Mouse (Mus musculus): ENCODE data around the gene Rpl11. TPM values are rescaled to one million over a fixed set of nuclear protein-coding genes. Genes with fewer than 3 reads are reported as not detected.
"Not testable (repeated sequence)": the region's sequence is repeated elsewhere in the genome, so short reads cannot be mapped to it uniquely, and the experiment has no call there.

Gene Rpl11
- total RNA-seq, 2 experiments from 2014 or later = 466 to 495 TPM

DNA sequence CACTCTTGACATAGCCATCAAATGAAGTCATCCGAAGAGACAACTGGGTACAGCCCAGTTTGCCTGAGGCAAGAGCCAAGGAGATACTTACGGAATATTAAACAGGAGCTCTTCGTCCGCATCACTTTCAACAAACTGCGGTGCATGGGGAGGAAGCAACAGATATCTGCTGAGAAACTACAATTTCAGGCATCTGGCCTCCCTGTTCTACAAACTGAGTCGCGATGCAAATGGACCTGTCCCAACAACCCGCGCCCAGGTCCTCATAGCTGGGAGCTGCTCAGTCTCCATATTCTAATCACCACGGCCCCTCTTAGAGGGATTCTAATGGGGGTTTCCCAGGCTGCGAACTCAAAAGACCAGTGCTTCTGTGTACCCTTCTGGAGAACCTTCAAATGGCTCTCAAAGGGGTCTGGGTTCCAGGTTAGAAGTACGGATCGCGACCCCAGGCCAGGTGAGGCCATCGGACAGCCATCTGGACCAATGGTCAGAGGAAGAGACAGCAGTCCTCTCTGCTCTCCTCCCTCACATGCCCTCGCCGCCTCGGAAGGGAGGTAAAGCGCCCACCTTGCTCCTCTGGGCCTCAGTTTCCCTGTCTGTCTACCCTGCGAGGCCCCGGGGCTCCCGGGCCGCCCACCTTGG is 66.8 kb downstream of the Rpl11 start:
- DNase-seq (ENCODE audit: low spot score in 2 of 2) = no peak

DNA sequence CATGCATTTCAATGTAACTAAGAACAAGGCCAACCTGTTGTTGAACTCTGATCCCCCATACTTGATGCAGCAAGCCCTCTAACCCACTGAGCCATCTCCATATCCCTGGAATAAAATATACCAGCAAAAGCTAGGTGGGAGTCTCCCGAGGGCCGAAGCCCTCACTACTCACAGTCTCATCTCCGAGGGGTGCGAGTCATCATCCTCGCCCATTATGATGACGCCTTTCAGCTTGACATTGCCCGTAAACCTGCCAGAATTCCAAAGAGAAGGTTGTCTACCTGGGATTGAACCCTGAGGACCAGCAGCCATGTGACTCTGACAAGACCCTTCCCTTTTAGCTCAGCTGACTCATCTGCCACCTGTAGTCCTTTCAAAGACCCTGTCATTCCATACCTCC is 67.5 kb downstream of the Rpl11 start:
- DNase-seq (ENCODE audit: low spot score in 2 of 2) = no peak

DNA sequence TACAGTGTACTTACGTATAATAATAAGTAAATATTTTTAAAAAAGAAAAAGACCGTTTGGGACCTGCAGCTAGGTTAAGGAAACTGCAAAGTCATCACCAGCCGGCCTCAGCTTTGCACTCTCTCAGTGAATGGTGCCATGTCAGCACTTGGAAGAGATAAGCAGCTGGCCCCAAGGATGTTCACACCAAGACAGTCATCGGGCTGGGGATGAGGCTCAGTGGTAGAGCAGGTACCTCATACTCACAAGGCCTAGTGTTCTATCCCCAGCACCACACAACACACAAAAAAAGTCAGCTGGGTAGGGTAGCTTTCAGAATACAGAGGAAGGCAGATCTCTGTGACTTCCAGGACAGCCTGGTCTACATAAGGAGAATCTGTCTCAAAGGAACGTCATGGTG is 68.0 kb downstream of the Rpl11 start:
- no peak for DNase-seq (ENCODE audit: low spot score in 2 of 2)

DNA sequence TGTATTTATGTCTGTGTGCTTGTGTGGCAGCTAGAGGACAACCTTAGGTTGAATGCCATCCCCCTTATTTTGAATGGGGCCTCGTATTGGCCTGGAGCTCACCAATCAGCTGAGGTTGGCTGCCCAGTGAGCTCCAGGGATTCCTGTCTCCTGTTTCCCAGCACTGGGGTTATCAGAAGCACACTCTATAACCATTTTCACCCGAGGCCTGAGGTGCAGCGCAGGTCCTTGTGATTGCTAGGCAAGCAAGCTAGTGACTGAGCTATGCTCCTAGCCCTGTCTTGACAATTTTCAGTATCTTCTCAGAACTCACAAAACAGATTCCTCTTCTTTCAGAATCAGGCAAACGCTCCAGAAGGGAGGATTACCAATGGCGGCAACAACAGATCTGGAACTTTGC is 68.7 kb downstream of the Rpl11 start:
- no peak for DNase-seq (ENCODE audit: low spot score in 2 of 2)

DNA sequence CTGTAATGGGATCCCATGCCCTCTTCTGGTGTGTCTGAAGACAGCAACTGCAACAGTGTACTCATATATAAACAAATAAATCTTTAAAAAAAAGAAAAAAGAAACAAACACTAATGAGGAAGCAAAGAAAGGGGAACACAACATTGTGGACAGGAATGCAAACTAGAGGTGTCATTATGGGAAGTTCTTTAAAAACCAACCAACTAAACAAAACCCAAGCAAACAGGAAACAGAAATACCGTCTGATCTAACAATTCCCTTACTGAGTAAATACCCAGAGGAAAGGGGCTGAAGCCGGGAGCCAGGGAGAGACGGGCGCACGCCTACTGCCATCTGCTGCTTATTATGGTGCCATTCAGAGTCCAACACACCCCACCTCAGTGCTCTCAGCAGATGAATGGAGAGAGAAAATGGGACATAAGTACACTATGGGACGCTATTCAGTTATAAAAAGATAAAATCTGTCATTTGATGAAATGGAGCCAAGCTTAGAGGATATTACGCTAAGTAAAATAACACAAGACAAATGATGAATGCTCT is 71.6 kb downstream of the Rpl11 start:
- DNase-seq (ENCODE audit: low spot score in 2 of 2) = no peak

DNA sequence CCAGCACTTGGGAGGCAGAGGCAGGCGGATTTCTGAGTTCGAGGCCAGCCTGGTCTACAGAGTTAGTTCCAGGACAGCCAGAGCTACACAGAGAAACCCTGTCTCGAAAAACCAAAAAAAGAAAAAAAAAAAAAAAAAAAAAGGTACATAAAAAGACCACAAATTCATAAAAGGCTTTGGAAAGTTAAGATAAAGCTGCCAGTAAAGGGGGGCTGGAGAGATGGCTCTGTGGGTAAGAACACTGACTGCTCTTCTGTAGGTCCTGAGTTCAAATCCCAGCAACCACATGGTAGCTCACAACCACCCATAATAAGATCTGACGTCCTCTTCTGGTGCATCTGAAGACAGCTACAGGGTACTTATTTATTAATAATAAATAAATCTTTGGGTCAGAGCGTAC is 73.0 kb downstream of the Rpl11 start:
- DNase-seq (ENCODE audit: low spot score in 2 of 2) = not testable (repeated sequence)

Other genes starting within 250 kb of the Rpl11 start
- gene Srsf10, start 197.7 kb downstream of the Rpl11 start, total RNA-seq (2021) = 10 to 100 TPM; 61.0 to 86.0 TPM
- gene Pnrc2, start 179.6 kb downstream of the Rpl11 start, total RNA-seq (2021) = 10 to 100 TPM; 76.6 to 91.3 TPM
- gene Cnr2, start 158.0 kb downstream of the Rpl11 start, total RNA-seq (2021) = under 1 TPM; 0.65 to 0.78 TPM
- 10 to 100 TPM; 46.6 to 46.7 TPM for gene Fuca1, start 132.7 kb downstream of the Rpl11 start, total RNA-seq (2021)
- 10 to 100 TPM; 46.6 to 47.7 TPM for gene Hmgcl, start 107.0 kb downstream of the Rpl11 start, total RNA-seq (2021)
- 1 to 10 TPM; 7.1 to 7.7 TPM for gene Gale, start 89.7 kb downstream of the Rpl11 start, total RNA-seq (2021)
- gene Lypla2, start 80.8 kb downstream of the Rpl11 start, total RNA-seq (2021) = 10 to 100 TPM; 36.5 to 39.6 TPM
- gene Pithd1, start 66.2 kb downstream of the Rpl11 start, total RNA-seq (2021) = 10 to 100 TPM; 23.6 to 26.2 TPM
- gene Eloa, start 31.7 kb downstream of the Rpl11 start, total RNA-seq (2021) = 10 to 100 TPM; 43.9 to 45.9 TPM
- 10 to 100 TPM; 51.3 to 59.3 TPM for gene Id3, start 90.1 kb upstream of the Rpl11 start, total RNA-seq (2021)
- 10 to 100 TPM; 18.4 to 19.4 TPM for gene E2f2, start 119.0 kb upstream of the Rpl11 start, total RNA-seq (2021)
- 10 to 100 TPM; 12.2 to 13.4 TPM for gene Asap3, start 152.9 kb upstream of the Rpl11 start, total RNA-seq (2021)
- 100 to 1,000 TPM; 149 to 154 TPM for gene Tcea3, start 194.3 kb upstream of the Rpl11 start, total RNA-seq (2021)
- 10 to 100 TPM; 51.2 to 65.1 TPM for gene Zfp46, start 231.3 kb upstream of the Rpl11 start, total RNA-seq (2021)

All from gastrocnemius, postnatal 4 days (tissue).